Mouse (Mus musculus) spleen, adult 2 months (tissue): Measurements from ENCODE around the gene Gm43517.

Experiments
- CTCF ChIP-seq: fragments of 200-500 bp; IDR thresholded peaks from 2 replicates; pipeline ENCODE4 v1.5.1; 2011; ENCODE audit warnings: mild to moderate bottlenecking, inconsistent platforms; ENCODE audit not compliant: insufficient read depth, insufficient read length, insufficient replicate concordance; ENCODE audit errors: extremely low read depth
- POLR2A ChIP-seq: fragments of 200-500 bp; IDR thresholded peaks from 2 replicates; pipeline ENCODE4 v1.6.1; 2011; ENCODE audit warnings: low read depth, low read length, inconsistent platforms

GRCm38 (mm10) chr12:49394836-49395235 lies 9.9 kb downstream of the Gm43517 start:
- no peak for TF ChIP-seq CTCF
- no peak for TF ChIP-seq POLR2A
